Mouse (Mus musculus) kidney, adult 2 months (tissue): ENCODE measurements around the gene Habp4. TPM values are rescaled to one million over a fixed set of nuclear protein-coding genes. Genes with fewer than 3 reads are reported as not detected.

Experiments used
- DNase-seq: peaks from one replicate; pipeline ENCODE4 v3.0.0; 2021
- H3K27ac ChIP-seq: fragments of 200-500 bp; 2 replicates; pipeline ENCODE4 v1.5.1; 2012; ENCODE audit warnings: low read depth, low read length, control low read depth, inconsistent platforms; ENCODE audit not compliant: insufficient read depth
- H3K27me3 ChIP-seq: fragments of 200-500 bp; replicated peaks from 2 replicates; pipeline ENCODE4 v1.6.1; 2012; ENCODE audit warnings: mild to moderate bottlenecking, moderate library complexity, low read length, inconsistent platforms; ENCODE audit not compliant: control insufficient read depth, insufficient read depth
- H3K36me3 ChIP-seq: fragments of 200-500 bp; 2 replicates; pipeline ENCODE4 v1.6.1; 2012; ENCODE audit warnings: mild to moderate bottlenecking, moderate library complexity, low read length, inconsistent platforms; ENCODE audit not compliant: control insufficient read depth, insufficient read depth
- H3K4me1 ChIP-seq: fragments of 200-500 bp; 2 replicates; pipeline ENCODE4 v1.6.1; 2011; ENCODE audit warnings: low read length; ENCODE audit not compliant: control insufficient read depth, insufficient read depth
- H3K4me3 ChIP-seq: fragments of 200-500 bp; 2 replicates; pipeline ENCODE4 v1.5.1; 2011; ENCODE audit warnings: mild to moderate bottlenecking, low read depth, low read length, control low read depth; ENCODE audit not compliant: insufficient read depth
- CTCF ChIP-seq: fragments of 200-500 bp; conservative IDR thresholded peaks from 2 replicates; pipeline ENCODE4 v1.5.1; 2011; ENCODE audit warnings: low read depth, mild to moderate bottlenecking, control low read depth, low read length, moderate library complexity, mixed read lengths; ENCODE audit not compliant: insufficient read depth, insufficient read length
- POLR2A ChIP-seq: fragments of 200-500 bp; IDR thresholded peaks from one replicate; pipeline ENCODE4 v1.6.1; 2011; ENCODE audit warnings: low read depth, low read length, control low read depth
- WGBS: fragments of 180-500 bp; shearing (Covaris S2); methylation state at CpG from one replicate; pipeline ENCODE4 v1.1.7; 2018; 5-methylcytosine and 5-hydroxymethylcytosine counted together
- polyA plus RNA-seq: library from polyadenylated mRNA; depleted of rRNA; stranded (reverse); fragments of >200 nt; gene quantifications from 2 replicates; pipeline ENCODE4 v1.2.3, GENCODE M21; 2012

The Habp4 gene
- polyA plus RNA-seq, 1 experiment = 37.6 TPM

GRCm38 (mm10) chr13:64185176-64185575, 23.6 kb downstream of the Habp4 start:
- WGBS = 72% methylated on average over 7 of the region's 7 CpGs
- Histone ChIP-seq H3K27me3 (no peaks in the 10 kb centered on the region), H3K36me3 (no peaks in the 10 kb centered on the region; the same call in 1 of the 2 replicates), H3K27ac (no peak overlapping the region), H3K4me1 (peaks cover 3% of the 10 kb centered on the region; the same call in 1 of the 2 replicates), H3K4me3 (no peak overlapping the region)
- TF ChIP-seq CTCF = no peak
- no peak for DNase-seq

DNA sequence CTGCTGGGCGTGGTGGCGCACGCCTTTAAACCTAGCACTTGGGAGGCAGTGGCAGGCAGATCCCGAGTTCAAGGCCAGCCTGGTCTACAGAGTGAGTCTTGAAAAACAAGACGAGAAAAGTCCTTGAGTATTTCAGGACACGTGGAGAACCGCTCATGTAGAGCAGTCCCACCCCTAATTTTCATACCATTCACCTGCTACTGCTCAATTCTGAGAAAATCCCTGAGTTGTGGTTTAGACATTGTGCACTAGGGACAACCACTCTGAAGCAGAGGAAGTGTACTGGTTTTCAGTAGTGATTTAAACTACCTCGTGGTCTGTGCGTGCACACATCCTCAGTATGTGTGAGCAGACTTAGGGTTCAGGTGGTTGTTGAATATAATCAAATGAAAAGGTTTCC, 24.0 kb downstream of the Habp4 start:
- no peak for DNase-seq
- TF ChIP-seq CTCF = no peak
- no peak for TF ChIP-seq POLR2A
- Histone ChIP-seq H3K27me3 (no peaks in the 10 kb centered on the region), H3K4me3 (no peak overlapping the region), H3K36me3 (no peaks in the 10 kb centered on the region; the same call in 1 of the 2 replicates), H3K27ac (no peak overlapping the region), H3K4me1 (peaks cover 3% of the 10 kb centered on the region; the same call in 1 of the 2 replicates)
- WGBS = 84% methylated on average over 9 of the region's 9 CpGs

- Histone ChIP-seq H3K27me3 (no peaks in the 10 kb centered on the region), H3K27ac (no peak overlapping the region), H3K4me1 (no peaks in the 10 kb centered on the region), H3K4me3 (no peak overlapping the region), H3K36me3 (no peaks in the 10 kb centered on the region; the same call in 1 of the 2 replicates)
- no peak for DNase-seq
- 88% methylated on average over 4 of the region's 4 CpGs for WGBS
- TF ChIP-seq CTCF (no peak), POLR2A (no peak)
These were observed 24.9 kb downstream of the Habp4 start for GRCm38 (mm10) chr13:64186516-64186915.

DNA sequence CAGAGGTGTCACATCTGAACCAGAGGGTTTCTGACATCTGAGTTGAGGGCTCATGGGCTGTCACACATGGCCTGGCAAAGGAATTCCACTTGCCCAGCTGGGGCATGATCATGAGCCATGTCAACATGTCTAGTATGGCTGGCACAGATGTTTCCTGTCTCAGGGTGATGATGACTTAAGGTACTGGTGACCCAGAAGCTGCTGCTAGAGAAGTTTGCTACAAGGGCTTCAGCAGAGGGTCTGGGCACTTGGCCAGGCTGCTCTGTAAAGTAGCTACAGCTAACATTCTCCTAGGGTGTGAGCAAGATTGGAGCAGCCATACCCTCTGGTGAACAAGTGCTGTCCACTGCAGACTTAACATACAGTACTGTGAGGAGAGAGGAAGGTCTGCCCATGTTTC, 25.4 kb downstream of the Habp4 start:
- no peak for TF ChIP-seq POLR2A
- no peak for TF ChIP-seq CTCF
- DNase-seq = no peak
- Histone ChIP-seq H3K36me3 (no peaks in the 10 kb centered on the region; the same call in 1 of the 2 replicates), H3K4me1 (no peaks in the 10 kb centered on the region), H3K4me3 (no peak overlapping the region), H3K27me3 (no peaks in the 10 kb centered on the region), H3K27ac (no peak overlapping the region)

GRCm38 (mm10) chr13:64197899-64198298, 36.3 kb downstream of the Habp4 start:
- no peak for DNase-seq
- Histone ChIP-seq H3K27ac (no peak overlapping the region), H3K4me1 (no peaks in the 10 kb centered on the region), H3K4me3 (no peak overlapping the region), H3K36me3 (peaks cover 2% of the 10 kb centered on the region; the same call in 1 of the 2 replicates), H3K27me3 (no peaks in the 10 kb centered on the region)
- TF ChIP-seq CTCF = no peak
- 69% methylated on average over 6 of the region's 6 CpGs for WGBS

DNA sequence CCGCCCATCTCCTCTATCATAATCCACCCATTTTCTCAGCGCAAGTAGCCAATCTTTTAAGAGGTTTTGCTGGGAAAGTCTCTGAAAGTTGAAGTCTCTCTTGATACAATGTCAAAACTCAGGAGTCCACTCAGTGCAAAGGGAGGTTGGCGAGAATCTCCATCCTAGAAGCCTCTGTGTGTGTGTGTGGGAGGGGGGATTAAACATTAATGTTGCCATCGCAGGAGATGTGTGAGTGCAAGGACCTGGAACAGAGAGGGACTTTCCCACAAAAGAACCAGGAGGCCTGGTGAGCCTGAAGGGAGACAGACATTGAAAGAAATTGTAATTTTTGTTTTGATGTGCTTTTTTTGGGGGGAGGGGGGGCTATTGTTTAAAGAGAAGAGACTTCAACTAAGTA, 36.7 kb downstream of the Habp4 start:
- TF ChIP-seq CTCF (no peak), POLR2A (no peak)
- DNase-seq = no peak
- no peak overlapping the region for H3K27ac ChIP-seq
- H3K4me3 ChIP-seq = no peak overlapping the region
- H3K27me3 ChIP-seq = no peaks in the 10 kb centered on the region
- H3K36me3 ChIP-seq = peaks cover 2% of the 10 kb centered on the region; the same call in 1 of the 2 replicates
- WGBS = 63% methylated on average over 4 of the region's 4 CpGs
- H3K4me1 ChIP-seq = no peaks in the 10 kb centered on the region

DNA sequence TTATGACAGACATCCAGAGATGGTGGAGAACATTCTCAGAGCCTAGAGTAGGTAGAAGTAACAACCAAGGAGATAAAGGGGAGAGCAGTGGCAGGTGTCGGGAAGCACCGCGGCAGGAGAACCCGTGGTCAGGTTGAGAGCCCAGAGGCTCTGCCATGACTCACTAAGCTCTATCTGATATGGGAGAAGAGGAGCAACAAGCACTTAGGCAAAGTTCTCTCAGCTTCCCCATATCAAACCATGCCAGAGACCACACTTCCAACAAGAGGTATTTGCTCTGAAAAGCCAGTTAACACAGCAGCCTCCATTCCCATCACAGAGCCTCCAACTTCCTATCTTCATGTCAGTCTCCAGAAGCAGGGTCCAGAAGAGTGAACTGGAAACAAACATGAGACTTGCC, 39.3 kb downstream of the Habp4 start:
- no peak for DNase-seq
- H3K4me3 ChIP-seq = no peak overlapping the region
- H3K4me1 ChIP-seq = no peaks in the 10 kb centered on the region; the same call in 1 of the 2 replicates
- 97% methylated on average over 4 of the region's 4 CpGs for WGBS
- TF ChIP-seq POLR2A (no peak), CTCF (no peak)
- no peaks in the 10 kb centered on the region for H3K27me3 ChIP-seq
- peaks cover 2% of the 10 kb centered on the region; the same call in 1 of the 2 replicates for H3K36me3 ChIP-seq
- H3K27ac ChIP-seq = no peak overlapping the region
